Mouse (Mus musculus) gastrocnemius, adult 2 months (tissue): ENCODE results near the gene Fezf2. TPM values are rescaled to one million over a fixed set of nuclear protein-coding genes. Genes with fewer than 3 reads are reported as not detected.

Source experiments
- DNase-seq: peaks from one replicate; pipeline ENCODE4 v3.0.0; 2022
- H3K27ac ChIP-seq: fragments of 200-600 bp; 2 replicates; pipeline ENCODE4 v1.8.1; 2022; ENCODE audit warnings: mild to moderate bottlenecking
- H3K4me3 ChIP-seq: fragments of 200-600 bp; 2 replicates; pipeline ENCODE4 v1.8.1; 2022; ENCODE audit warnings: mild to moderate bottlenecking, moderate library complexity
- CTCF ChIP-seq: fragments of 200-600 bp; IDR thresholded peaks from 2 replicates; pipeline ENCODE4 v1.8.1; 2022; ENCODE audit warnings: antibody characterized with exemption, mild to moderate bottlenecking, moderate library complexity
- intact Hi-C: fragments of 180-260 bp; cut with DNase I; formaldehyde crosslinking; loops from one replicate; pipeline ENCODE4 v1.15.1; 2025
- total RNA-seq, 2 experiments: library from RNA; stranded (reverse); gene quantifications; 2 replicates each; pipeline ENCODE4 v1.2.3; 2021

The Fezf2 gene
- total RNA-seq, 2 experiments from 2014 or later, result not detected

DNA sequence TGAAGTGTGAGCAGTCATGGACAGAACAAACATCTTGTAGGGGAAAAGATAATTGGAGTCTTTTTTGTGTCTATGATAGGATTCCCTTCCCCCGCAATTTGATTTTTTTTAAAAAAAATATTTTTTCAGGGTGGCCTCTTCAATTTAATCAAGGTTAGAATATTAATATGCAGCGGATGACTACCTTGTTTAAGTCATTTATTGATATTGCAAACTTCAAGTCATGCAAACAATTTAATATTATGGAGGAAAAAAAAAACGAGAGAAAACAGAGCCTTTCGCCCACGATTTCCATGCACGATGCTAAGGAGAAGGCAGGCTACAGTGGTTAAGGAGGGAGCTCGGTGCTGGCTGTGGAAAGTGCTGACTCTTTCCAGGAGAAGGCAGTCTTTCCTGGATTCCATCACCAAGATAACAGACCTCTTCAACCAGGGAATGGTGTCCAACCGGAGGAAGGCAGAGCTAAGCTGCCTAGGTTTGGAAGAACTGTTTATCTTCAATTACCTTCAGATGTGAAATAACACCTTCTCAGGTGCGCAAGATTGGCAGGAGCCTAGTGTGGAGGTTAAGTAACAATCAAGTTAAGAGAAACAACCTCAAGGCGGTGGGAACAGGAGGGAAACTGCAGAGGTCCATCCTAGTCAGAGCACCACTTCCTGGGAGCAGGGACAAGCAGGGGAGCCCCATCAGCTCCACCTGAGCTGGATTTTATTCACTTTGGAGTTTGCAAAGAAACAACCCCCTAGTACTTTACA is 9.0 kb downstream of the Fezf2 start:
- Histone ChIP-seq H3K27ac (no peak overlapping the region), H3K4me3 (no peak overlapping the region)
- no peak for DNase-seq
- intact Hi-C loops, result no loop called here
- no peak for TF ChIP-seq CTCF

DNA sequence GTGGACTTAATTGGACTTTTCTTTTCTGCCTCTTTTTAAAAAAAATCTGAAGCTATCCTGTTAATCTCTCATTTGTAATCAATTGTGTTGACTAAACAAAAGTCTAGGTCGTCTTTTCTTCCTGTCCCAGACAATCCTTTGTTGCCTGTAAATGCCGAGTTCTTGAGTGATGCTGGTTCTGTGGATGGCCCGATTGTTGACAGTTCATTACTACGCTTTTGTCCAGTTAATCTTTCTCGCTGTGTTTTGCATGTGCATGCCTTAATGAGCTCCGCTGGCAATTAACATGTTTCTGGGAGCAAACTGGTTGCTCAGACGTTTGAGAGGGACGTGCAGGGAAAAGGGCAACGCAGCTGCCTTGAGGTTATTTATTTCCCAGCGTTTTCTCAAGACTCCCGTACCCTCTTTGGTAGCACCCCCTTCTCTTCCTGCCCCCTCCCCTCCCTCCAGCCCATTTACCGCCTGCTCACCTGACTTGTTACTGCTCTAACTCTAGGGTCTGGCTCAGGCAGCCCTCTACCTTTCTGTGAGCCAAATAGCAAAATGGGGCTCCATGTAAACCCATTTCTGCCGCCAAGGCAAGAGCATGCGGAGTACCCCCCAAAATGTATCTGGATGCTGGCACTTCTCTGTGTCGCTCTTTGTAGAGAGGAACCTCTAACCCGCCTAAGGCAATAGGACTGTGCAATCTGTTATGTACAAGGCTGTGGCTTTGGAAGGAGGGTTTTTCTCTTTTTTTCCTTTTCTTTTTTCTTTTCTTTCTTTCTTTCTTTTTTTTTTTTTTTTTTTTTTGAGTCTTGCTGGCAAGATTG is 9.8 kb downstream of the Fezf2 start:
- Histone ChIP-seq H3K4me3 (no peak overlapping the region), H3K27ac (no peak overlapping the region)
- TF ChIP-seq CTCF, result no peak
- intact Hi-C loops, result no loop called here
- DNase-seq, result no peak

- TF ChIP-seq CTCF, result no peak
- Histone ChIP-seq H3K4me3 (no peak overlapping the region), H3K27ac (no peak overlapping the region)
- intact Hi-C loops, result no loop called here
- no peak for DNase-seq
Observed at GRCm38 (mm10) chr14:12337421-12337997, 10.5 kb downstream of the Fezf2 start.

- no peak overlapping the region for H3K27ac ChIP-seq
- DNase-seq, result no peak
- no peak for TF ChIP-seq CTCF
- intact Hi-C loops, result no loop called here
- H3K4me3 ChIP-seq, result no peak overlapping the region
Observed at GRCm38 (mm10) chr14:12334925-12335324, 13.1 kb downstream of the Fezf2 start.

- H3K27ac ChIP-seq, result no peak overlapping the region
- H3K4me3 ChIP-seq, result no peak overlapping the region
- 0 out of 2 replicates have a peak, but pooled peaks have one; percentile 2 for TF ChIP-seq CTCF
- no peak for DNase-seq
- intact Hi-C loops, result no loop called here
Observed at GRCm38 (mm10) chr14:12333622-12334021, 14.4 kb downstream of the Fezf2 start.

DNA sequence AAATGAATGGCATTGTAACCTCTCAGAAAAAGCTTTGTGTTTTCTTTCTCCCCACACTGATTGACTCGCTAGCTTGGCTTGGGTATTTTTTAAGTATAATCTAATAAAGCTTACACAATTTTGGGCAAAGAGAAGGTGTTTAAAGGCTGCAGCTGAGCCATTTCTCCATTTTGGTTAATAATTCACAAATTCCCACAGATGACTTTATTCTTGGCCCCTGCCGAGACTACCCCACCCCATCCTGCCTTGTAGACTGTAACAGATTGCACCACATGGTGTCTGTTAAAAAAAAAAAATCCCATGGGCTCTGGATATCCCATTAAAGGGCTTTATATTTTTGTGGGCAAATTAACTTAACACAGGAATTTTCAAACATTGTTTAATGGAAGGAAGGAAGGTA is 44.9 kb downstream of the Fezf2 start:
- TF ChIP-seq CTCF, result no peak
- no peak overlapping the region for H3K27ac ChIP-seq
- no peak for DNase-seq
- H3K4me3 ChIP-seq, result no peak overlapping the region
- intact Hi-C loops, result no loop called here

DNA sequence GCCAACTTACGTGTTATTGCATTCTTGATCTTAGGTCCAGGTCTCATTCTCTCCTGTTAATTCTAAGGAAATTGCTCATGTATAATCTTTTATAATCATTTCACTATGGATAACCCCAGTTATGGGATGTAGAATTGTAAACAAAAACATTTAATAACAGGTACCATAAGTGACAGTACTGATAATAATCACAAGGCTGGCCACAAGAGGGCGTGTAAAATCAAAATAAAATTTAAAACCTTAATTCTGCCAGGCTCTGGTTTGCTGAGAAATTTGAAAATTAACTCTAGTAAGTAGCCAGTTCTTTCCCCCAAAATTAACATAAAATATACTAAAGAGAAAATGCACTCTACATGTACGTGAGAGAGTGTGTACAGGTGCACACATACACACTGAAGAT is 47.3 kb downstream of the Fezf2 start:
- TF ChIP-seq CTCF, result peak; percentile 44
- Histone ChIP-seq H3K4me3 (no peak overlapping the region), H3K27ac (no peak overlapping the region)
- intact Hi-C loops, result no loop called here
- no peak for DNase-seq

DNA sequence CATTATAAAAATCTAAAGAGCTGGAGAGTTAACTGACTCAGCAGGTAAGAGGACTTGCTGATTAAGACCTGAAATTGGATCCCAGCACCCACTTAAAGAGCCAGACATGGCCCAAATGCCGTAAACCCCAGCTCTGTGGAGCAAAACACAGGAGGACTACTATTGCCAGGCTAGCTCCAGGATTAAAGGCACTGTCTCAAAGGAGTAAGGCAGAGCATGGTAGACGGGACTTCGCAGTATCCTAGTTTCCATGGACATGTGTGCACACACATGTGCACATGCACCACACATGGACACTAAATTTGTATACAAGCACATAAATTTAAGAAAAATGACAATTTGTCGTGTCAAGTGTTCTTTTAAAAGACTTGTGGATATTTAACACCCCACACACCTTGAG is 47.7 kb downstream of the Fezf2 start:
- no peak overlapping the region for H3K4me3 ChIP-seq
- no peak for DNase-seq
- H3K27ac ChIP-seq, result no peak overlapping the region
- intact Hi-C loops, result no loop called here
- no peak for TF ChIP-seq CTCF

- intact Hi-C loops, result no loop called here
- no peak for DNase-seq
- no peak for TF ChIP-seq CTCF
- Histone ChIP-seq H3K27ac (no peak overlapping the region), H3K4me3 (no peak overlapping the region)
Observed at GRCm38 (mm10) chr14:12299654-12300053, 48.3 kb downstream of the Fezf2 start.

DNA sequence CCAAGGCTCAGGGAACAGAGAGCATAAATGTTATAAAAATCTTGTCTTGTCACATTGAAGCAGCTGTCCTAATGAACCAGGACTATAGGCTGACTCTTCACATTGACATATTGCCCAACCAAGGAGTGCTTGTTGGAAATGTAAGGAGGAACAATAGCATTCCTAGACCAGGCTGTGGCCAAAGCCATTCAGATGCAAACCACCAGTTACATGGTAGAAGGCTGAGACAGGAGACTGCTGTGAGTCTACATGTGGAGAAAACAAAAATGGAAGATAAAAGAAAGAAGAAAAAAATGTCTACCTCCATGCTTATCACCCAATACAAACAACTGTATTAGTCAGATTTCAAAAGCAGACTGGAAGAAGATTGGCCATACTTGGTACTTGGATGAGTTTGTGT is 48.8 kb downstream of the Fezf2 start:
- intact Hi-C loops, result no loop called here
- no peak for DNase-seq
- Histone ChIP-seq H3K4me3 (no peak overlapping the region), H3K27ac (no peak overlapping the region)
- no peak for TF ChIP-seq CTCF

DNA sequence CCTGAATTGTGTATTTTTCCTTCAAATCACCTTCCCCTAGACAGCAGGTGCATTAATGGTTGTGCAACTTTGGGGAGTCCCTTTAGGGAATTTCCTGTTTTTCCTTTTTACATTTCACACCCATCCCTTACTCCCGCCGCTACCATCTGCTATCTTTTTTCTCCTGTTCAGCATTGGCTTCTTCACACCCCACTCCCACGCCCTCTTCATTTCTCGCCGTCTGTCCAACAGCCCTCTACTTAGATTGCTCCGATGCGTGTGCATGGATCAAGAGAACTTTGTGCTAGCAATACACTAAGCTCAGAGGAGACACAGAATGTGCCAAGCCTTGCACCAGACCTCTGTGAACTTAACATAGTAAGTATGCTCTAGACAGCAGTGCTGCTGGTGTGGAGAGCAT is 51.6 kb downstream of the Fezf2 start:
- intact Hi-C loops, result no loop called here
- DNase-seq, result no peak
- no peak overlapping the region for H3K27ac ChIP-seq

More for the DNA sequence above, 51.6 kb downstream of the Fezf2 start:
- H3K4me3 ChIP-seq, result no peak overlapping the region
- TF ChIP-seq CTCF, result no peak

Other genes with a start within 250 kb of the Fezf2 start
- gene Gm49355, start 64.2 kb downstream of the Fezf2 start, total RNA-seq, result under 1 TPM in 1 of 2 experiments, not detected in 1; 0.08 TPM
- gene 3830406C13Rik, start 64.0 kb downstream of the Fezf2 start, total RNA-seq, result 10 to 100 TPM; 10.9 to 18.5 TPM